Mouse (Mus musculus) ES-Bruce4 (cell line): Measurements from ENCODE around the gene Mlycd. TPM values are rescaled to one million over a fixed set of nuclear protein-coding genes. Genes with fewer than 3 reads are reported as not detected.
A peak's percentile ranks its signal among the peaks of the same experiment; 100 is the strongest.
"Not testable (repeated sequence)": the region's sequence is repeated elsewhere in the genome, so short reads cannot be mapped to it uniquely, and the experiment has no call there.

Experiments
- H3K27ac ChIP-seq: 2 replicates; pipeline ENCODE4 v1.5.1; 2012; ENCODE audit warnings: low read length, inconsistent platforms; ENCODE audit not compliant: insufficient read depth
- H3K27me3 ChIP-seq: 2 replicates; pipeline ENCODE4 v1.6.1; 2012; ENCODE audit warnings: mild to moderate bottlenecking, low read length, inconsistent platforms; ENCODE audit not compliant: control insufficient read depth, poor library complexity, insufficient read depth, severe bottlenecking
- H3K36me3 ChIP-seq: 2 replicates; pipeline ENCODE4 v1.6.1; 2012; ENCODE audit warnings: inconsistent platforms, mild to moderate bottlenecking, low read length, moderate library complexity; ENCODE audit not compliant: control insufficient read depth, poor library complexity, insufficient read depth, severe bottlenecking
- H3K4me1 ChIP-seq: one replicate; pipeline ENCODE4 v1.8.1; 2011; ENCODE audit warnings: low read length; ENCODE audit not compliant: control insufficient read depth, insufficient read depth
- H3K4me3 ChIP-seq: 2 replicates; pipeline ENCODE4 v1.5.1; 2011; ENCODE audit warnings: low read depth, mild to moderate bottlenecking, low read length
- H3K9ac ChIP-seq: 2 replicates; pipeline ENCODE4 v1.6.1; 2012; ENCODE audit warnings: low read depth, mild to moderate bottlenecking, inconsistent platforms; ENCODE audit not compliant: poor library complexity, severe bottlenecking
- H3K9me3 ChIP-seq: replicated peaks from 2 replicates; pipeline ENCODE4 v1.6.1; 2012; ENCODE audit warnings: mild to moderate bottlenecking, low read length, inconsistent platforms; ENCODE audit not compliant: control insufficient read depth, poor library complexity, insufficient read depth, severe bottlenecking
- CTCF ChIP-seq: IDR thresholded peaks from one replicate; pipeline ENCODE4 v1.8.1; 2011; ENCODE audit warnings: low read depth, low read length
- EP300 ChIP-seq: IDR thresholded peaks from 2 replicates; pipeline ENCODE4 v1.6.1; 2011; ENCODE audit warnings: low read depth, low read length; ENCODE audit not compliant: insufficient read depth
- POLR2A ChIP-seq: IDR thresholded peaks from one replicate; pipeline ENCODE4 v1.8.1; 2011; ENCODE audit warnings: low read length; ENCODE audit not compliant: insufficient read depth
- polyA plus RNA-seq: library from polyadenylated mRNA; stranded (reverse); fragments of >200 nt; gene quantifications from 2 replicates; pipeline ENCODE4 v1.2.4, GENCODE M21; 2011; ENCODE audit warnings: low read depth; ENCODE audit not compliant: missing spikeins, insufficient read depth, insufficient read length

The Mlycd gene
- polyA plus RNA-seq, 1 experiment, result 7.4 TPM

- not testable (repeated sequence) for H3K36me3 ChIP-seq, H3K27me3 ChIP-seq, H3K4me3 ChIP-seq, H3K27ac ChIP-seq, H3K4me1 ChIP-seq, H3K9ac ChIP-seq, H3K9me3 ChIP-seq
- TF ChIP-seq CTCF, result peak; percentile 52
Observed at GRCm38 (mm10) chr8:119356631-119357030, 38.0 kb upstream of the Mlycd start.

- H3K27me3 ChIP-seq, result no peaks in the 10 kb centered on the region
- no peak overlapping the region for H3K9ac ChIP-seq
- H3K36me3 ChIP-seq, result no peaks in the 10 kb centered on the region
- H3K27ac ChIP-seq, result no peak overlapping the region
- no peak overlapping the region for H3K4me3 ChIP-seq
- TF ChIP-seq CTCF, result no peak
- no peak for TF ChIP-seq EP300
- TF ChIP-seq POLR2A, result no peak
- no peaks in the 10 kb centered on the region for H3K9me3 ChIP-seq
- no peaks in the 10 kb centered on the region for H3K4me1 ChIP-seq
Observed at GRCm38 (mm10) chr8:119358175-119358574, 36.5 kb upstream of the Mlycd start.

- H3K9me3 ChIP-seq, result no peaks in the 10 kb centered on the region
- H3K36me3 ChIP-seq, result no peaks in the 10 kb centered on the region
- TF ChIP-seq EP300 (peak; percentile 64; the same call in 1 of the 2 replicates), CTCF (peak; percentile 99), POLR2A (no peak)
- H3K9ac ChIP-seq, result no peak overlapping the region
- no peak overlapping the region for H3K27ac ChIP-seq
- no peak overlapping the region for H3K4me3 ChIP-seq
- no peaks in the 10 kb centered on the region for H3K27me3 ChIP-seq
- H3K4me1 ChIP-seq, result no peaks in the 10 kb centered on the region
Observed at GRCm38 (mm10) chr8:119358836-119359235, 35.8 kb upstream of the Mlycd start.

- no peak for TF ChIP-seq POLR2A
- TF ChIP-seq EP300, result no peak
- TF ChIP-seq CTCF, result no peak
- no peaks in the 10 kb centered on the region for H3K4me1 ChIP-seq
Observed at GRCm38 (mm10) chr8:119360686-119361295, 33.9 kb upstream of the Mlycd start.

GRCm38 (mm10) chr8:119374716-119375115 is 20.0 kb upstream of the Mlycd start:
- H3K4me1 ChIP-seq, H3K36me3 ChIP-seq, H3K9me3 ChIP-seq, H3K27me3 ChIP-seq, H3K27ac ChIP-seq, H3K9ac ChIP-seq, H3K4me3 ChIP-seq: not testable (repeated sequence)

More at GRCm38 (mm10) chr8:119360686-119361295, 33.9 kb upstream of the Mlycd start:
- no peaks in the 10 kb centered on the region for H3K36me3 ChIP-seq
- H3K9me3 ChIP-seq, result no peaks in the 10 kb centered on the region
- no peak overlapping the region for H3K4me3 ChIP-seq
- no peak overlapping the region for H3K9ac ChIP-seq
- H3K27ac ChIP-seq, result no peak overlapping the region
- no peaks in the 10 kb centered on the region for H3K27me3 ChIP-seq

- TF ChIP-seq CTCF (no peak), POLR2A (no peak), EP300 (no peak)
- Histone ChIP-seq H3K27ac (no peak overlapping the region), H3K27me3 (no peaks in the 10 kb centered on the region), H3K9me3 (no peaks in the 10 kb centered on the region; the same call in 1 of the 2 replicates), H3K4me1 (peaks cover 2% of the 10 kb centered on the region), H3K9ac (no peak overlapping the region), H3K36me3 (no peaks in the 10 kb centered on the region), H3K4me3 (no peak overlapping the region)
Observed at GRCm38 (mm10) chr8:119378476-119378875, 16.2 kb upstream of the Mlycd start.
